Mouse (Mus musculus) monocyte, adult 5-6 weeks (primary cell): Measurements from ENCODE around the gene Pde4d. TPM values are rescaled to one million over a fixed set of nuclear protein-coding genes. Genes with fewer than 3 reads are reported as not detected.

Experiments
- ATAC-seq: fragments of 153-309, 156-312 bp; replicated peaks from 2 replicates; pipeline ENCODE4 v1.8.0; 2017; ENCODE audit warnings: mild to moderate bottlenecking; ENCODE audit not compliant: low TSS enrichment, insufficient number of reproducible peaks, severe bottlenecking, poor library complexity, low FRiP score
- total RNA-seq: library from RNA; stranded (forward); fragments of 200-1000, 200-491, 200-594 nt; gene quantifications from 3 replicates; pipeline ENCODE4 v1.2.3, GENCODE M21; 2017

The Pde4d gene
- total RNA-seq, 1 experiment from 2014 or later, result 3.4 TPM

DNA sequence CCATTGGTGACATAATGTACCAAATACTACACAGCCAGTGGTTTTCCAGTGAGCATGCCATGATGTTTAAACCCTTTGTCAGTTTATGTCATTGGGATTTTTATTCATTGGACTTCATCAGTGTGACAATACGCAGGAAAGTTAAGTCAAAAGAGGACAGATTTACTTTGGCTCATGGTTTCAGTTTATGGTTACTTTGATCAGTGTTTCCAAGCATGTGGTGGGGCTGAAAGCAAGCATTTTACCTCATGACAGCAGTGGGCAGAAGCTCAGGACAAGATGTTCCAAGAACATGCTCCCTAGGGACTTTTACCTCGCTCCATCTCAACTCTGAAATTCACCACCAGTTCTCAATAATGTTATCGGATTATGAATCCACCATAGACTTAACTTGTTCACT lies 91.7 kb downstream of the Pde4d start:
- ATAC-seq, result no peak

GRCm38 (mm10) chr13:108542342-108542761 lies 92.6 kb downstream of the Pde4d start:
- ATAC-seq, result no peak

GRCm38 (mm10) chr13:108552288-108552687 lies 102.5 kb downstream of the Pde4d start:
- no peak for ATAC-seq

GRCm38 (mm10) chr13:108552995-108553394 lies 103.2 kb downstream of the Pde4d start:
- no peak for ATAC-seq

- ATAC-seq, result no peak
Measured at GRCm38 (mm10) chr13:108554901-108555300, 105.2 kb downstream of the Pde4d start.

DNA sequence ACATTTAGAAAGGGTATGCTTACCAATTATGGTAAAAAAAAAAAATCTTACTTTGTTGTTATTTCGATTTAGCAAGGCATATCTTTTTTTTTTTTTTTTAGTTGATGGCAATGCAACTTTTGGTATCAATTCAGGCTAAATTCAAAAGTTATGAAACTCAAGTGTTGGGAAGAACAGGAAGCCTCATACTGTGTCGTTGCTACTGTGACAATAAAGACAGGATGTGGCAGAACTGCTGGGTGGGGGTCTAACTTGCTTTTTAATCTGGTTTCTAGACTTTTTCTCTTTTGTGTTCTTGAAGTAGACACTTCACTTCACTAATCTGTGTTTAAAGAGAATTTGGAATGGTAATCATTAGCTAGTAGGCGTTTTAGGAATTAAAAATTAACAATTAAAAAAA lies 147.2 kb downstream of the Pde4d start:
- no peak for ATAC-seq

DNA sequence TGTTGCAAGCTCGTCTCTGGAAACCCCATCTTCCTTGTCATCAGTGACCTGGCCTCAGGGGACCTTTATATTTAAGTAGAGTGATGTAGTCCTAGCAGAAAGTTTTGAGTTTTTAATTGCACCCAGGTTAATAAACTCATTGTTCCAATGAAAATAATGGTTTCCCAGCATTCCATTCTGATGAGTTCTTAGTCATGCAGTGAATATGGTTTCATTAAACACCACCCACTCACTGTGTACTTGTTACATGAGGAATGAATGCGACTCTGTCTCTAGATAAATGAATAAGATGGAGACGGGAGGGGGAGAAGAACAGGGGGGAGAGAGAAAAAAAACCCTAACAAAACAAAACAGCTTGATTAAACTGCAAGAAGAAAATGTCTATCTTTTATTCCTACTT lies 148.9 kb downstream of the Pde4d start:
- ATAC-seq, result no peak

GRCm38 (mm10) chr13:108599186-108599900 lies 149.6 kb downstream of the Pde4d start:
- no peak for ATAC-seq

GRCm38 (mm10) chr13:108601021-108601420 lies 151.3 kb downstream of the Pde4d start:
- no peak for ATAC-seq

- ATAC-seq, result no peak
Measured at GRCm38 (mm10) chr13:108603502-108603901, 153.8 kb downstream of the Pde4d start.

DNA sequence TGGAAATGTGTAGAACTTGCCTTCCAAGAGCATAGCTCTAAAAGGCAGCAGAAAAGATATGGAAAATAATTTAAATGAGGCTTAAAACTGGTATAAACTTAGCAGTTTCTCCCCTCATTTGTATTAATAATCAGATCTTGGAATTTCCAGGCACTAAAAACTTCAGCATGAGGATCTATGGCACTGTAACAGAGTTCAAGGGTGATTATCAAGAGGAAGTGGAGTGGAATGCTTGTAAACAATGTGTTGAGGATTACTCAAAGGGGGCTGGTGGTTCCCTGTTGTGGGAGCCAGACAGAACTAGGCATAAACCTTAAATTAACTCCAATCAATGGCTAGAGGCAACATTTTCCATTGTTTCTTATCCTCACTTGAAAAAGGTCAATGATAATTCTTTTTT lies 154.5 kb downstream of the Pde4d start:
- ATAC-seq, result no peak

DNA sequence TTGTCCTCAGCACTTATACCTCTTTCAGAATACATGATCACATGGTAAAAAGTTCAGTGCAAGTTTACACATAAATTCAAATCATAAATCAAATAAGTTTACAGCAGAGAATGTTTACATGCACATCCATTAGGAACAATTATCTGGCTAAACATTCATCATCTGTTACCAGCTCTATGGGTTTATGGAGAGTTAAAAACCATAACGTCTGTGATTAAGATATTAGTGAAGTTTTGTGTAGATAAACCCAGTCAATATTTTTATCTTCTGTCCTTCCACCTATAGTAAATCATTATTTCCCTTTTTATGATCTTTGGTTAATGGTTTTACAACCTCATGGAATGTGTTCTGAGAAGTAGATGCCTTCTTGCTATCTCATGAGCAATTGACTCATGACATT lies 168.5 kb downstream of the Pde4d start:
- ATAC-seq, result no peak

GRCm38 (mm10) chr13:108622681-108623080 lies 172.9 kb downstream of the Pde4d start:
- no peak for ATAC-seq

DNA sequence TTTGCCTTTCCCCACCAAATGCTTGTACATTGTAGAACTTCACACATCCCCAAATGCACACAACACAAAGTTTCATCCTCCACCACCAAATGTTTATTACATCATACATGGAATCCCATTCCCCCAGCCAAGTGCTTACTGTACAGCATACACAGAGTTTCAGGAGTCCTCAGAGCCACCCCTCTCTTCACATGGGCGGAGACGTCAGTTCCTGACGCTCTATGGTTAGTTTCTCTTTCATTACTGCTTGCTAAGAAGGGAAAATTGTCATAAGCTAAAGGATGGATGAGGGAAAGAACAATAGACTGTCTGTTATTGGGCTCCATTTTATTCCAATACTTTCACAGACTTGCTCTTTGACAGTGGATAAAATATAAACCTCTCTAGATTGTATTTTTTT lies 174.2 kb downstream of the Pde4d start:
- ATAC-seq, result no peak

- no peak for ATAC-seq
Measured at GRCm38 (mm10) chr13:108626166-108626565, 176.4 kb downstream of the Pde4d start.

DNA sequence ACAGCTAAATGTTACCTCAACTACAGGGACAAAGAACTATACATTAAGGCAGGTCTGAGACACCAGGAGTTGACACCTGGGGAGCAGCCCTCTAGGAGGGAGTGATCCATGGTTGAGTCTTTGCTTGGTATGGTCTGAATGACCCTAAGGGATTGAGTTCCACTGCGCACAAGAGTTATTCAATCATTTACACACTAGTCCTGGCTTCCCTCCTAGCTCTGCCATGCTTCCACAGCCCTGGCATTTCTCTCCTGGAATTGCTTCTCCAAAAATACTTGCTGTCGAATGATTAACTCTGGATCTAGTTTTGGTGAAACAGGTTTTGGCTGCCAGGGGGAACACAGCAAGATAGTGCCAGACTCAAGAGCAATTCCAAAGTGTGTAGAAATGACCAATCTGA lies 178.8 kb downstream of the Pde4d start:
- ATAC-seq, result no peak

DNA sequence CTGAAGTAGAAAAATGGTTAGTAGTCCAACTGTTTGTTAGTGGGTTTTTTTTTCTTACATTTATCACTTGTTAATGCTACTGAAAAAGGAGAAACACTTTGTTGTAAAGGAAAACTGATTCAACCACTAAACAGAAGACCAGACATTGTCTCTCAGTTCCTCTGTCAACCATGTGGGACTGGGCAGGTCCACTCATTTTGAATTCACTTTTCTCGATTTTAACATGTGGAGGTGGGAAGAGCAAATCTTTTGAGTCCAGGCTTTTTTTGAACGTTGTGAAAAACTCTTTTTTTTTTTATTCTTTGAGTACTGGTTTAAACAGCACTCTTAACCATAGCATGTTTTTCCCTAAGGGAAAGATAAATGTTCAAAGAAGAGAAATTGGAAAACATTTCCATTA lies 180.8 kb downstream of the Pde4d start:
- ATAC-seq, result no peak

DNA sequence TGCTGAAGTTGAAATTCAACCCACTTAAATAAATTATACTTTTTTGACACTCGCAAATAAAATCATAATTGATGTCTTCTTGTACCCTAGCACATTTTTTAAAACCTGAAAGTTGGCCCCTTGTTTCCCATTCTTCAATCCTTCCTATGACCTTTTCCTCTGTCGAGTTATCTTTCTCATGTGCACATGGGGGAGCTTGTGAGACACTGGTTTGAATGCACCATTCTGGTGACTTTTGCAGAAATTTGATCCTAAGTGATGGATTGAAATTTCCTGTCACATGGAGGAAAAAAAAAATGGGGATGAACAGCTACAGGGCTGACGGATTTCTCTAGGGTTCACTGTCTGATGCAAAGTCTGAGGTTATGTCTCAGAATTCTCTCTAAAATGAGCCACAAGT lies 181.5 kb downstream of the Pde4d start:
- ATAC-seq, result no peak

- no peak for ATAC-seq
Measured at GRCm38 (mm10) chr13:108636526-108636925, 186.8 kb downstream of the Pde4d start.

GRCm38 (mm10) chr13:108642259-108642658 lies 192.5 kb downstream of the Pde4d start:
- ATAC-seq, result no peak

- no peak for ATAC-seq
Measured at GRCm38 (mm10) chr13:108646801-108647200, 197.1 kb downstream of the Pde4d start.
